Mouse (Mus musculus) liver, adult 2 months (tissue): Measurements from ENCODE around the gene Akirin2. TPM values are rescaled to one million over a fixed set of nuclear protein-coding genes. Genes with fewer than 3 reads are reported as not detected.
A peak's percentile ranks its signal among the peaks of the same experiment; 100 is the strongest.

ENCODE experiments used
- DNase-seq: peaks from one replicate; pipeline ENCODE4 v3.0.0-alpha.2; 2011; ENCODE audit warnings: low read depth, low spot score; ENCODE audit errors: extremely low read depth
- H3K27ac ChIP-seq: fragments of 200-500 bp; replicated peaks from 2 replicates; pipeline ENCODE4 v1.5.1; 2012; ENCODE audit warnings: low read depth, mild to moderate bottlenecking, control low read depth, inconsistent platforms, low read length; ENCODE audit not compliant: insufficient read depth
- H3K27me3 ChIP-seq: fragments of 200-500 bp; 2 replicates; pipeline ENCODE4 v1.6.1; 2012; ENCODE audit warnings: mild to moderate bottlenecking, moderate library complexity, low read length, inconsistent platforms; ENCODE audit not compliant: control insufficient read depth, insufficient read depth
- H3K36me3 ChIP-seq: fragments of 200-500 bp; 2 replicates; pipeline ENCODE4 v1.6.1; 2012; ENCODE audit warnings: low read length, inconsistent platforms; ENCODE audit not compliant: control insufficient read depth, insufficient read depth
- H3K4me1 ChIP-seq: fragments of 200-500 bp; 2 replicates; pipeline ENCODE4 v1.6.1; 2011; ENCODE audit warnings: low read length; ENCODE audit not compliant: control insufficient read depth, insufficient read depth
- H3K4me3 ChIP-seq: fragments of 200-500 bp; 2 replicates; pipeline ENCODE4 v1.5.1; 2011; ENCODE audit warnings: low read depth, mild to moderate bottlenecking, control low read depth, low read length, moderate library complexity; ENCODE audit not compliant: insufficient read depth
- H3K79me2 ChIP-seq: fragments of 200-500 bp; 2 replicates; pipeline ENCODE4 v1.6.1; 2012; ENCODE audit warnings: inconsistent platforms, mild to moderate bottlenecking, low read length, moderate library complexity; ENCODE audit not compliant: control insufficient read depth, insufficient read depth
- H3K9ac ChIP-seq: fragments of 200-500 bp; 2 replicates; pipeline ENCODE4 v1.6.1; 2012; ENCODE audit warnings: low read depth, mild to moderate bottlenecking, control low read depth, inconsistent platforms, low read length
- CTCF ChIP-seq: fragments of 200-500 bp; IDR thresholded peaks from 2 replicates; pipeline ENCODE4 v1.5.1; 2011; ENCODE audit warnings: low read depth, low read length, control low read depth
- POLR2A ChIP-seq: fragments of 200-500 bp; IDR thresholded peaks from 2 replicates; pipeline ENCODE4 v1.6.1; 2011; ENCODE audit warnings: low read length, control low read depth; ENCODE audit not compliant: insufficient read depth; ENCODE audit errors: extremely low read depth
- WGBS: fragments of 180-500 bp; shearing (Covaris S2); methylation state at CpG from one replicate; pipeline ENCODE4 v1.1.7; 2018; 5-methylcytosine and 5-hydroxymethylcytosine counted together
- polyA plus RNA-seq: library from polyadenylated mRNA; depleted of rRNA; stranded (reverse); fragments of >200 nt; gene quantifications from 2 replicates; pipeline ENCODE4 v1.2.3, GENCODE M21; 2012; rRNA removed
- total RNA-seq: library from RNA; depleted of rRNA; stranded (reverse); fragments of >200 nt; gene quantifications from 2 replicates; pipeline ENCODE4 v1.2.3, GENCODE M21; 2014; rRNA removed

Gene Akirin2
- total and polyA plus RNA-seq, 2 experiments, result 10.9 to 16.2 TPM

- Histone ChIP-seq H3K27ac (peak overlapping the region; percentile 30), H3K27me3 (no peaks in the 10 kb centered on the region), H3K9ac (peak overlapping the region; percentile 45), H3K4me3 (peak overlapping the region; percentile 75), H3K4me1 (peaks cover 7% of the 10 kb centered on the region), H3K79me2 (no peaks in the 10 kb centered on the region; the same call in 1 of the 2 replicates), H3K36me3 (no peaks in the 10 kb centered on the region)
- DNase-seq, result peak; percentile 43
- WGBS, result under 1% methylated on average over 13 of the region's 13 CpGs
- no peak for TF ChIP-seq POLR2A
- TF ChIP-seq CTCF, result no peak
Measured at GRCm38 (mm10) chr4:34615303-34615702, 64.6 kb downstream of the Akirin2 start.

- H3K4me3 ChIP-seq, result no peak overlapping the region
- WGBS, result 75% methylated on average over 8 of the region's 8 CpGs
- no peaks in the 10 kb centered on the region for H3K36me3 ChIP-seq
- no peak for DNase-seq
- H3K4me1 ChIP-seq, result peaks cover 7% of the 10 kb centered on the region
- H3K27me3 ChIP-seq, result no peaks in the 10 kb centered on the region
- TF ChIP-seq POLR2A (no peak), CTCF (no peak)
- no peaks in the 10 kb centered on the region; the same call in 1 of the 2 replicates for H3K79me2 ChIP-seq
- H3K27ac ChIP-seq, result no peak overlapping the region
- H3K9ac ChIP-seq, result no peak overlapping the region
Measured at GRCm38 (mm10) chr4:34616146-34616545, 65.4 kb downstream of the Akirin2 start.

Other genes starting within 250 kb of the Akirin2 start
- gene Orc3, start 64.0 kb downstream of the Akirin2 start, total RNA-seq, result 29.9 and 35.9 TPM in 2 replicates
- gene Orc3, start 64.0 kb downstream of the Akirin2 start, polyA plus RNA-seq, result 6.7 and 11.2 TPM in 2 replicates
- gene Rars2, start 64.0 kb downstream of the Akirin2 start, total RNA-seq, result 12.2 and 14.4 TPM in 2 replicates
- 5.8 and 6.1 TPM in 2 replicates for gene Rars2, start 64.0 kb downstream of the Akirin2 start, polyA plus RNA-seq
- gene Slc35a1, start 136.5 kb downstream of the Akirin2 start, total RNA-seq, result 25.0 and 26.6 TPM in 2 replicates
- gene Slc35a1, start 136.5 kb downstream of the Akirin2 start, polyA plus RNA-seq, result 10.6 and 12.2 TPM in 2 replicates
- not detected in 2 replicates for gene Cfap206, start 179.3 kb downstream of the Akirin2 start, total RNA-seq
- gene Cfap206, start 179.3 kb downstream of the Akirin2 start, polyA plus RNA-seq, result not detected in 2 replicates
- not detected in 2 replicates for gene Gm136, start 205.3 kb downstream of the Akirin2 start, total RNA-seq
- not detected in 2 replicates for gene Gm136, start 205.3 kb downstream of the Akirin2 start, polyA plus RNA-seq
- gene Smim8, start 227.5 kb downstream of the Akirin2 start, total RNA-seq, result 18.1 and 25.8 TPM in 2 replicates
- 2.6 and 2.9 TPM in 2 replicates for gene Smim8, start 227.5 kb downstream of the Akirin2 start, polyA plus RNA-seq